Mouse (Mus musculus) erythroblast, embryonic 14.5 days (primary cell): Measurements from ENCODE around the gene Cep57. TPM values are rescaled to one million over a fixed set of nuclear protein-coding genes. Genes with fewer than 3 reads are reported as not detected.
"Not testable (repeated sequence)": the region's sequence is repeated elsewhere in the genome, so short reads cannot be mapped to it uniquely, and the experiment has no call there.

ENCODE experiments used
- H3K27me3 ChIP-seq: 2 replicates; pipeline ENCODE4 v1.6.1; 2012; ENCODE audit warnings: inconsistent platforms; ENCODE audit not compliant: control insufficient read depth
- H3K36me3 ChIP-seq: 2 replicates; pipeline ENCODE4 v1.6.1; 2012; ENCODE audit warnings: mild to moderate bottlenecking, inconsistent platforms; ENCODE audit not compliant: control insufficient read depth
- H3K4me1 ChIP-seq: 2 replicates; pipeline ENCODE4 v1.6.1; 2012; ENCODE audit warnings: inconsistent platforms; ENCODE audit not compliant: control insufficient read depth
- H3K4me3 ChIP-seq: replicated peaks from 2 replicates; pipeline ENCODE3; 2012; ENCODE audit warnings: moderate library complexity, mild to moderate bottlenecking, inconsistent platforms
- H3K9me3 ChIP-seq: 2 replicates; pipeline ENCODE4 v1.6.1; 2012; ENCODE audit warnings: low read length, inconsistent platforms, mixed read lengths; ENCODE audit not compliant: control insufficient read depth
- GATA1 ChIP-seq: IDR thresholded peaks from 2 replicates; pipeline ENCODE4 v1.6.1; 2012; ENCODE audit warnings: low read length, inconsistent platforms, mixed read lengths
- TAL1 ChIP-seq: IDR thresholded peaks from 3 replicates; pipeline ENCODE4 v1.6.1; 2012; ENCODE audit warnings: low read length, inconsistent platforms, mixed read lengths
- polyA plus RNA-seq: library from polyadenylated mRNA; stranded (reverse); fragments of >175 nt; gene quantifications from 2 replicates; pipeline ENCODE4 v1.2.3, GENCODE M21; 2012

Gene Cep57
- polyA plus RNA-seq, 1 experiment, result 1.5 TPM

- H3K4me3 ChIP-seq, result no peak overlapping the region
- no peaks in the 10 kb centered on the region for H3K27me3 ChIP-seq
- TF ChIP-seq GATA1 (no peak), TAL1 (no peak)
- no peaks in the 10 kb centered on the region for H3K9me3 ChIP-seq
- peaks cover 97% of the 10 kb centered on the region for H3K36me3 ChIP-seq
- H3K4me1 ChIP-seq, result no peaks in the 10 kb centered on the region
These were observed 19.2 kb downstream of the Cep57 start for GRCm38 (mm10) chr9:13807657-13808056.

GRCm38 (mm10) chr9:13806854-13807253, 20.1 kb downstream of the Cep57 start:
- H3K4me3 ChIP-seq, result no peak overlapping the region
- TF ChIP-seq TAL1 (no peak), GATA1 (no peak)
- no peaks in the 10 kb centered on the region for H3K27me3 ChIP-seq
- H3K9me3 ChIP-seq, result no peaks in the 10 kb centered on the region
- H3K36me3 ChIP-seq, result peaks cover 95% of the 10 kb centered on the region
- H3K4me1 ChIP-seq, result no peaks in the 10 kb centered on the region

- TF ChIP-seq GATA1 (no peak), TAL1 (no peak)
- Histone ChIP-seq H3K36me3 (peaks cover 86% of the 10 kb centered on the region), H3K9me3 (no peaks in the 10 kb centered on the region), H3K4me3 (no peak overlapping the region), H3K27me3 (no peaks in the 10 kb centered on the region), H3K4me1 (no peaks in the 10 kb centered on the region)
These were observed 22.4 kb downstream of the Cep57 start for GRCm38 (mm10) chr9:13804480-13804879.

- H3K4me1 ChIP-seq, result peaks cover 3% of the 10 kb centered on the region
- no peak for TF ChIP-seq TAL1
- no peak for TF ChIP-seq GATA1
- peaks cover 58% of the 10 kb centered on the region for H3K36me3 ChIP-seq
- no peak overlapping the region for H3K4me3 ChIP-seq
- H3K27me3 ChIP-seq, result no peaks in the 10 kb centered on the region
- H3K9me3 ChIP-seq, result no peaks in the 10 kb centered on the region
These were observed 32.2 kb downstream of the Cep57 start for GRCm38 (mm10) chr9:13794756-13795155.

- H3K36me3 ChIP-seq, result peaks cover 56% of the 10 kb centered on the region
- TF ChIP-seq TAL1 (no peak), GATA1 (no peak)
- H3K4me1 ChIP-seq, result peaks cover 3% of the 10 kb centered on the region
- H3K9me3 ChIP-seq, result no peaks in the 10 kb centered on the region
- H3K4me3 ChIP-seq, result no peak overlapping the region
- no peaks in the 10 kb centered on the region for H3K27me3 ChIP-seq
These were observed 32.6 kb downstream of the Cep57 start for GRCm38 (mm10) chr9:13794302-13794701.

- peaks cover 55% of the 10 kb centered on the region for H3K36me3 ChIP-seq
- not testable (repeated sequence) for H3K9me3 ChIP-seq, H3K27me3 ChIP-seq
These were observed 36.0 kb downstream of the Cep57 start for GRCm38 (mm10) chr9:13790864-13791263.

GRCm38 (mm10) chr9:13781985-13782384, 44.9 kb downstream of the Cep57 start:
- Histone ChIP-seq H3K36me3 (peaks cover 27% of the 10 kb centered on the region), H3K4me3 (no peak overlapping the region), H3K4me1 (no peaks in the 10 kb centered on the region; the same call in 1 of the 2 replicates), H3K27me3 (no peaks in the 10 kb centered on the region), H3K9me3 (no peaks in the 10 kb centered on the region)
- TF ChIP-seq TAL1 (no peak), GATA1 (no peak)

More at GRCm38 (mm10) chr9:13790864-13791263, 36.0 kb downstream of the Cep57 start:
- not testable (repeated sequence) for H3K4me1 ChIP-seq, H3K4me3 ChIP-seq

GRCm38 (mm10) chr9:13774732-13775131, 52.2 kb downstream of the Cep57 start:
- H3K36me3 ChIP-seq, result no peaks in the 10 kb centered on the region
- TF ChIP-seq GATA1, result no peak
- no peak for TF ChIP-seq TAL1
- no peaks in the 10 kb centered on the region for H3K9me3 ChIP-seq
- no peaks in the 10 kb centered on the region for H3K4me1 ChIP-seq
- H3K27me3 ChIP-seq, result no peaks in the 10 kb centered on the region
- H3K4me3 ChIP-seq, result no peak overlapping the region

GRCm38 (mm10) chr9:13766570-13766969, 60.3 kb downstream of the Cep57 start:
- Histone ChIP-seq H3K36me3 (peaks cover 5% of the 10 kb centered on the region), H3K4me3 (no peak overlapping the region), H3K4me1 (no peaks in the 10 kb centered on the region), H3K27me3 (no peaks in the 10 kb centered on the region), H3K9me3 (no peaks in the 10 kb centered on the region)
- no peak for TF ChIP-seq GATA1
- no peak for TF ChIP-seq TAL1

- TF ChIP-seq TAL1, result no peak
- TF ChIP-seq GATA1, result no peak
- no peak overlapping the region for H3K4me3 ChIP-seq
- H3K27me3 ChIP-seq, result no peaks in the 10 kb centered on the region
- H3K4me1 ChIP-seq, result no peaks in the 10 kb centered on the region
- no peaks in the 10 kb centered on the region for H3K9me3 ChIP-seq
- peaks cover 5% of the 10 kb centered on the region for H3K36me3 ChIP-seq
These were observed 61.3 kb downstream of the Cep57 start for GRCm38 (mm10) chr9:13765624-13766023.
